In genomic region chr9:106147851-106148431, GRCm38 (mm10) we compare ENCODE assay signal across 8 mouse cellular contexts. TPM values are rescaled to one million over a fixed set of nuclear protein-coding genes. Genes with fewer than 3 reads are reported as not detected.
DNase-seq lines count a peak whose midpoint lies in the region; ATAC-seq and TF ChIP-seq lines count a peak whose summit lies in the region.
"Had no signal": no experiment of that assay in that cellular context is flagged by ENCODE, and none has a peak within 500 bp of the region (broad histone marks: within the 10 kb centered on the region; RNA-seq: fewer than 3 reads in every experiment).

No protein-coding gene starts in this region.

- WGBS in hindbrain, embryonic 12.5 days = 2% methylated on average over 10 of the region's 10 CpGs
- 1% methylated on average over 10 of the region's 10 CpGs for WGBS in midbrain, embryonic 10.5 days

- H3K4me2 ChIP-seq in hindbrain, embryonic 12.5 days (replicated peaks) = peak overlapping the region; percentile 77

- H3K9me3 ChIP-seq in hindbrain, embryonic 12.5 days (replicated peaks) = no peaks in the 10 kb centered on the region
- no peaks in the 10 kb centered on the region for H3K9me3 ChIP-seq in midbrain, embryonic 10.5 days (replicated peaks)

- H3K9ac ChIP-seq in hindbrain, embryonic 12.5 days = peak overlapping the region; percentile 95

- DNase-seq in testis, postnatal 10 days (ENCODE audit: low spot score) = no peak
- DNase-seq in midbrain, embryonic 10.5 days (ENCODE audit: low spot score) = peak; percentile 74
- no peak for DNase-seq in frontal cortex, postnatal 14 days (ENCODE audit: low spot score in 2 of 2)
- no peak for DNase-seq in adrenal gland, adult (ENCODE audit: inconsistent age in 2 of 2, low spot score in 1 of 2)
- DNase-seq in gastrocnemius, postnatal 36 days = no peak

- peak; percentile 72 for ATAC-seq in hindbrain, embryonic 12.5 days (ENCODE audit: low FRiP score)

- no peak for TF ChIP-seq POLR2A in testis, adult 2 months (IDR thresholded peaks at IDR 0.05; ENCODE audit: control insufficient read depth, low read depth, low read length)

- H3K27me3 ChIP-seq in testis, adult 2 months (ENCODE audit: control insufficient read depth, insufficient read depth, low read length) = peaks cover 3% of the 10 kb centered on the region; the same call in 1 of the 2 replicates
- peaks cover 8% of the 10 kb centered on the region for H3K27me3 ChIP-seq in hindbrain, embryonic 12.5 days
- peaks cover 31% of the 10 kb centered on the region for H3K27me3 ChIP-seq in midbrain, embryonic 10.5 days (ENCODE audit: low read depth, poor library complexity, severe bottlenecking)

- H3K4me3 ChIP-seq in testis, adult 2 months (ENCODE audit: control insufficient read depth, low read depth, low read length) = peak overlapping the region; percentile 30
- peak overlapping the region; percentile 70 for H3K4me3 ChIP-seq in hindbrain, embryonic 12.5 days
- peak overlapping the region; percentile 74 for H3K4me3 ChIP-seq in midbrain, embryonic 10.5 days
- H3K4me3 ChIP-seq: erythroblast, embryonic 14.5 days had no signal

- no peak overlapping the region for H3K27ac ChIP-seq in testis, adult 2 months (ENCODE audit: control insufficient read depth, insufficient read depth, low read depth, low read length)
- H3K27ac ChIP-seq in hindbrain, embryonic 12.5 days = peak overlapping the region; percentile 93
- peak overlapping the region; percentile 97 for H3K27ac ChIP-seq in midbrain, embryonic 10.5 days (replicated peaks)

- peaks cover 5% of the 10 kb centered on the region for H3K4me1 ChIP-seq in testis, adult 2 months (ENCODE audit: control insufficient read depth, insufficient read depth, low read length)
- H3K4me1 ChIP-seq in hindbrain, embryonic 12.5 days = peaks cover 39% of the 10 kb centered on the region
- H3K4me1 ChIP-seq in midbrain, embryonic 10.5 days = peaks cover 45% of the 10 kb centered on the region

- TF ChIP-seq CTCF in testis, adult 2 months (IDR thresholded peaks at IDR 0.05; ENCODE audit: control insufficient read depth, insufficient read depth, insufficient replicate concordance, low read depth, low read length) = no peak

- H3K36me3 ChIP-seq in testis, adult 2 months (ENCODE audit: control insufficient read depth, insufficient read depth, low read length) = no peaks in the 10 kb centered on the region
- peaks cover 18% of the 10 kb centered on the region for H3K36me3 ChIP-seq in hindbrain, embryonic 12.5 days
- peaks cover 30% of the 10 kb centered on the region for H3K36me3 ChIP-seq in midbrain, embryonic 10.5 days

- intact Hi-C loops in gastrocnemius, postnatal 36 days (cut with DNase I) = no loop called here

RNA-seq across cellular contexts. Expression of gene Glyctk, which starts 10.0 kb away (rescaled TPM):
- polyA plus RNA-seq in testis, adult 2 months (2012; rRNA removed) = 16.2 and 17.6 TPM in 2 replicates
- 5.1 and 5.6 TPM in 2 replicates for polyA plus RNA-seq in hindbrain, embryonic 12.5 days (2016; fragmentation: Nextera tagmentation; extraction: Ambion mirVana)
- polyA plus RNA-seq in midbrain, embryonic 10.5 days (2016; fragmentation: Nextera tagmentation; extraction: Ambion mirVana) = 5.0 and 8.4 TPM in 2 replicates
- total RNA-seq in gastrocnemius, postnatal 36 days (2021) = 1 to 10 TPM in 1 of 2 experiments, under 1 TPM in 1; 0.76 to 1.2 TPM

RNA-seq across cellular contexts. Expression of gene Wdr82, which starts 22.8 kb away (rescaled TPM):
- 21.3 and 25.2 TPM in 2 replicates for polyA plus RNA-seq in testis, adult 2 months (2012; rRNA removed)
- 34.1 and 38.9 TPM in 2 replicates for polyA plus RNA-seq in hindbrain, embryonic 12.5 days (2016; fragmentation: Nextera tagmentation; extraction: Ambion mirVana)
- 23.4 and 29.3 TPM in 2 replicates for polyA plus RNA-seq in midbrain, embryonic 10.5 days (2016; fragmentation: Nextera tagmentation; extraction: Ambion mirVana)
- total RNA-seq in gastrocnemius, postnatal 36 days (2021) = 10 to 100 TPM; 18.4 to 20.3 TPM

RNA-seq across cellular contexts. Expression of gene Col6a4, which starts 51.4 kb away (rescaled TPM):
- 17.3 and 20.2 TPM in 2 replicates for polyA plus RNA-seq in testis, adult 2 months (2012; rRNA removed)
- 0.07 and 0.37 TPM in 2 replicates for polyA plus RNA-seq in hindbrain, embryonic 12.5 days (2016; fragmentation: Nextera tagmentation; extraction: Ambion mirVana)
- 0.06 and 0.10 TPM in 2 replicates for polyA plus RNA-seq in midbrain, embryonic 10.5 days (2016; fragmentation: Nextera tagmentation; extraction: Ambion mirVana)
- total RNA-seq in gastrocnemius, postnatal 36 days (2021) = not detected
- polyA plus RNA-seq: erythroblast, embryonic 14.5 days had no signal

RNA-seq across cellular contexts. Expression of gene Ppm1m, which starts 51.6 kb away (rescaled TPM):
- polyA plus RNA-seq in testis, adult 2 months (2012; rRNA removed) = 31.3 and 40.6 TPM in 2 replicates
- polyA plus RNA-seq in hindbrain, embryonic 12.5 days (2016; fragmentation: Nextera tagmentation; extraction: Ambion mirVana) = 32.3 and 37.0 TPM in 2 replicates
- polyA plus RNA-seq in midbrain, embryonic 10.5 days (2016; fragmentation: Nextera tagmentation; extraction: Ambion mirVana) = 46.2 and 52.1 TPM in 2 replicates
- total RNA-seq in gastrocnemius, postnatal 36 days (2021) = 1 to 10 TPM; 3.0 to 3.3 TPM

RNA-seq across cellular contexts. Expression of gene Twf2, which starts 55.0 kb away (rescaled TPM):
- polyA plus RNA-seq in testis, adult 2 months (2012; rRNA removed) = 12.1 and 13.5 TPM in 2 replicates
- polyA plus RNA-seq in hindbrain, embryonic 12.5 days (2016; fragmentation: Nextera tagmentation; extraction: Ambion mirVana) = 60.2 and 62.1 TPM in 2 replicates
- polyA plus RNA-seq in midbrain, embryonic 10.5 days (2016; fragmentation: Nextera tagmentation; extraction: Ambion mirVana) = 69.7 and 74.8 TPM in 2 replicates
- total RNA-seq in gastrocnemius, postnatal 36 days (2021) = 100 to 1,000 TPM; 113 to 156 TPM

Comparison
In these comparisons a context has a peak if more than half of its experiments do, and no peak if none do; other contexts are left out.
1. RNA of gene Col6a4, which starts 51.4 kb away (polyA plus RNA-seq): 17.3 to 20.2 TPM in testis, adult 2 months; 0.07 to 0.37 TPM in hindbrain, embryonic 12.5 days and 0.06 to 0.10 TPM in midbrain, embryonic 10.5 days; every median in the first group is over 10 times any median in the second.
2. Peak in every context shown above with its lines, with median percentiles within 50 percentile points of each other: H3K4me3 ChIP-seq.